Mouse (Mus musculus) brain, embryonic 14.5 days (tissue): Measurements from ENCODE around the gene Mtmr6. TPM values are rescaled to one million over a fixed set of nuclear protein-coding genes. Genes with fewer than 3 reads are reported as not detected.
A peak's percentile ranks its signal among the peaks of the same experiment; 100 is the strongest.

ENCODE experiments used
- DNase-seq: peaks from one replicate; pipeline ENCODE4 v3.0.0-alpha.2; 2011; ENCODE audit warnings: low read depth
- CTCF ChIP-seq: fragments of 200-500 bp; IDR thresholded peaks from 2 replicates; pipeline ENCODE4 v1.5.1; 2012; ENCODE audit warnings: inconsistent platforms, mild to moderate bottlenecking, moderate library complexity, borderline replicate concordance; ENCODE audit not compliant: insufficient read depth, insufficient read length; ENCODE audit errors: extremely low read depth
- POLR2A ChIP-seq: fragments of 200-500 bp; IDR thresholded peaks from 2 replicates; pipeline ENCODE4 v1.6.1; 2012; ENCODE audit warnings: mild to moderate bottlenecking, inconsistent platforms, borderline replicate concordance; ENCODE audit not compliant: poor library complexity, insufficient read depth, insufficient read length, severe bottlenecking; ENCODE audit errors: extremely low read depth
- polyA plus RNA-seq: library from polyadenylated mRNA; depleted of rRNA; stranded (reverse); fragments of >200 nt; gene quantifications from 2 replicates; pipeline ENCODE4 v1.2.3, GENCODE M21; 2012

Mtmr6 gene
- polyA plus RNA-seq, 1 experiment = 43.8 TPM

DNA sequence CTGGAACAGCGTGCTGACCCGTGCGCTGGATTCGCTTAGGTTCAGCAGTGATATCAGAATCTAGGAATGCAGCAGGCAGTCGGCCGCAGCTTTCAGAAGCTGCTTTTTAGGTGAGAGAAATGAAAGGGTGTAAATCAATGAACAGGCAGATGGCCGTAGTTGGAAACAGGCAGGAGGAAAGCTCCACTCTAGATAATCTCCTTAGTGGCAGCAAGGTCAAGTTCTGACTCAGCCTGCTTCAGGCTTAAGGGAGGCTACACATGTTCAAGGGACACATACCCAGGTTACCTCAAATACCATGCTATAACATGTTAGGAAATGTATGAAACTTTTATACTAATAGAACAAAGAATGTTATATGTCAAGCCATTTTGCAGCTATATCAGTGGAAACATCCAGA, 2.7 kb upstream of the Mtmr6 start:
- DNase-seq = no peak
- no peak for TF ChIP-seq POLR2A
- no peak for TF ChIP-seq CTCF

DNA sequence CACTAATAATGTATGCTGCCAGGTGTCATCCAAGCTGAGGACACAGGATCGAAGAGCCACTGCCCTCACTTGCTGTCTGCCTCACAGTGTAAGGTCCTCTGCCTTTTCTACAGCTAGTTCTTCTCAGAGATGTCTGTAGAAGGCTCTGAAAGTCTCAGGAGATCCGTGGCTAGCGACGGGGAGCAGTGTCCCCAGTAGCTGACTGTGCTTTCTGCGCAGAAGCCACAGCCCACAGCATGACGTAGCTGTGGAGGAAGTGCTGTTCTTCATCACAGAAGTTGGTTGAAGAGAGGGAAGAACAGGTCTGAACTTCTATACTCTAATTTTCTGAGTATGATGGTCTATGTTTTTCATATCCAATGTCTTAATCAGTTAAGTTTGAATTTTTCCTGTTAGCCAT, 4.3 kb downstream of the Mtmr6 start:
- no peak for TF ChIP-seq CTCF
- DNase-seq = no peak

DNA sequence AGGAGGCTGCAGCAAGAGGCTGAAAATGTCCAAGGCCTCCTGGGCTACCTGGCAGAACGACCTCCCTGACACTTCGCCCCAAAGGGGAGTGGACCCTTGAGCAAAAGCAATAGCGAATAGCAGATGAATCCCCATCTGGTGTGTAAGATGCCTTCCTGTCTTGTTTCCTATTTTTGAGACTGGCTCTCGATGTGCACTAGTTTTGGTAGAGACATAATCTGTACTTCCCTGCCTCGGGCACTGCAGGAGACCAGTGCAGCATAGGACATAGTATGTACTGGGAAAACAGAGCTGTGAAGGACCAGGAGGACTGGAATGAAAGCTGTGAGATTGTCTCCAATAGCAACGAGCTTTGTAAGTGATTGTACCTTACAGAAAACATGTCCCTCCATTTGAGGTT, 8.3 kb downstream of the Mtmr6 start:
- TF ChIP-seq POLR2A = no peak
- no peak for TF ChIP-seq CTCF
- no peak for DNase-seq

DNA sequence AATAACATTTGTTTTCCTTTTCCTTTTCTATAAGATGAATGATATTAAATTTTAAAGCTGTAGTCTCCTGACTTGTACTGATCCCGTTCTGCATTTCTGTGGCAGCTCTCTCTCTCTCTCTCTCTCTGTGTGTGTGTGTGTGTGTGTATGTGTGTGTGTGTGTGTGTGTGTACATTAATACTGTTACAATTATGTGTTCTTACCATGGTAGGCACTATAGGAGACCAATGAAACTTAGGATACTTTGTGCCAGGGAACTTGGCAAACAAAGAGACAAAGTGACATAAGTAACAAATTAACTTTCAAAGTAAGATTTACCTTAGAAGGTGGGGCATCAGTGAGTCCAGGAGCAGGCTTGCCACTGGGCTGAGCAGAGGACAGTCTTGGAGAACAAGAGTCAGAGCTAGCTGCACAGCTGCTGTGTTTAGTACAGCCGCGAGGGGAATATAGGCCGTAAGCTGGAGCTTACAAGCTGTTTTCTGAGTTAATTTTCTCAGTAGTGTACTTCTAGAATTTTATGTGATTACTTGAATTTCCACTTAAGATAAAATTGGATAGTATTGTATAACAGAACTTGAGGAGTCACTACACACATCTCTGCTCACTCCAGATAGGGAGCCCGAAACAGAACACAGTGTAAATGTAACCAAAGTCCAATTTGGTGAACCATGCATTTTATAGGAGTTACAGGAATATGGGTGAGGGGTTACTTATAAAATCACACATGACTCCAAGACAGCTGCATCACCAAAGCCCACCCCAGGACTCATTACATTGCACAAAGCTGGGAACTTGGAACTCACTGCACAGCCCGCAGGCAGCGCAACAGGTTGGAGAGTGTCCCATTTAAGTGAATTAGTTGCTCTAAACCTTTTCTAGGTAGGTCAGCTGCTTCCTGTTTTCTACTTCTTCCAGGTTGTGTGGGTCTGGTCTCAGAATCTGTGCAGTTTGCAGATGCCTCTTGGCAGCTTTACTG, 10.6 kb downstream of the Mtmr6 start:
- no peak for TF ChIP-seq CTCF
- no peak for DNase-seq

DNA sequence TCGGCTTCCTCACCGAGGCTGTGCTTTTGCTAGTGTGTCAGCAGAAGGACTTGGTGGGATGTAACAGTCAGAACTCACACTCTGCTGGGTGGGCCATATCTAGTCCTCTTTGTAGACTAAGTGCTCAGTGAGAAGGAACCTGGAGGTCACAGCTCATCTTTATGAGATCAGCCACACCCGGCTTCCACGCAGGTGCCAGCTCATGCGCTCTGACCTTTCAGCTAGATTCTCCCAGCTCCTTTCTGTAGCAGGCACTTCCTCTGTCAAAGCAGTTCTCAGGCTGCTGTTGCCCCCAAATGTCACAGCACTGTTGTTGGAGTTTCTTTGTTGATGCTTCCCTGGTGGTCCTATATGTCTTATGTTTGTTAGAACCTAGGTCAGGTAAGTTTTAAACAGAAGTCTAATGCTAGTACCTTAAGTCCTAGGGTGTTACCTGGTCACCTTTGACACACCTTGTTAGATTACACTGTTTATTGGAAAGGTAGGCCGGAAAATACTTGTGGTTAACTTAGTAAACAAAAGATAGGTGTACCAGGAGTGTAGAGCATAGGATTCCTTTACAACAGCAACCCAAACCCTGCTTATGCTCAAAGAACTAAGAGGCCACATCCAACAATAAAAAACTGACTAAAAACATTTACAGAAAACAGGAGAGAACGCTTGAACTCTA, 21.3 kb downstream of the Mtmr6 start:
- DNase-seq = no peak
- TF ChIP-seq CTCF (no peak), POLR2A (no peak)

DNA sequence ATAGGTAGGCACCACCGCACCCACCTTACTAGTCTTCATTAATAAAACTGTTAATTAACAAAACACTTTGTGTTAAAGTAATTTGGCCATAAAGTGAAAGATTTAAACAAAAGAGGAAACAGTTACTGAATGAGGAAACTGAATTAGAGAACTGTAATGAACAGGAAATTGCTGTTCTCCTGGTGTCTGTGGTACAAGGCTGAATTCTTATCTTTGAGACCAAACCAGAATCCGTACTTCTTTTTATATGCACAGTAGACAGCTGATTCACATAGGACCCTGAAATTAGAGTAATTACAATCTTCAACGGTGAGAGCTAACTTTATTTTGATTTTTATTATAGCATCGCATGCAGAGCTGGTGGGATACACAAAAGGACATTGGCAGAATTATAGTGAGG, 25.3 kb downstream of the Mtmr6 start:
- DNase-seq = no peak

DNA sequence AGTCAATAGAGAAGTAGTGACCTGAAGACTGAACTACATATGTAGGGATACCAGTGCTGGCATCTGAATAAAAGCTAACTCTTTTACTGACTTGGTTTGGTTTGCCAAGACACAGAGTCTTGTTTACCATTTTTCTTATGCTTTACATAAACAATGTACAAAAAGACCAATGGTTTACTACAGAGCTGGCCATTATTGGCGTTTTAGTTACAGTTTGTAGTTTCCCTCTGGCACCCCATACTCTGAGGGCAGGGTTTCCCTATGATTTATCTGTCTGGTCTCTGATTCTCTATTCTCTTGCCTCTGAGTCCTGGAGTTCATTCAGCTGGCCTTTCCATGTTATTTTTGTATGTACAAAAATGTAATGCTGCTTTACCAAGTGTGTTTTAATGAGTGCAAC, 30.5 kb downstream of the Mtmr6 start:
- TF ChIP-seq CTCF = no peak
- TF ChIP-seq POLR2A = no peak
- DNase-seq = no peak

More for the DNA sequence above, 25.3 kb downstream of the Mtmr6 start:
- no peak for TF ChIP-seq POLR2A
- TF ChIP-seq CTCF = no peak

DNA sequence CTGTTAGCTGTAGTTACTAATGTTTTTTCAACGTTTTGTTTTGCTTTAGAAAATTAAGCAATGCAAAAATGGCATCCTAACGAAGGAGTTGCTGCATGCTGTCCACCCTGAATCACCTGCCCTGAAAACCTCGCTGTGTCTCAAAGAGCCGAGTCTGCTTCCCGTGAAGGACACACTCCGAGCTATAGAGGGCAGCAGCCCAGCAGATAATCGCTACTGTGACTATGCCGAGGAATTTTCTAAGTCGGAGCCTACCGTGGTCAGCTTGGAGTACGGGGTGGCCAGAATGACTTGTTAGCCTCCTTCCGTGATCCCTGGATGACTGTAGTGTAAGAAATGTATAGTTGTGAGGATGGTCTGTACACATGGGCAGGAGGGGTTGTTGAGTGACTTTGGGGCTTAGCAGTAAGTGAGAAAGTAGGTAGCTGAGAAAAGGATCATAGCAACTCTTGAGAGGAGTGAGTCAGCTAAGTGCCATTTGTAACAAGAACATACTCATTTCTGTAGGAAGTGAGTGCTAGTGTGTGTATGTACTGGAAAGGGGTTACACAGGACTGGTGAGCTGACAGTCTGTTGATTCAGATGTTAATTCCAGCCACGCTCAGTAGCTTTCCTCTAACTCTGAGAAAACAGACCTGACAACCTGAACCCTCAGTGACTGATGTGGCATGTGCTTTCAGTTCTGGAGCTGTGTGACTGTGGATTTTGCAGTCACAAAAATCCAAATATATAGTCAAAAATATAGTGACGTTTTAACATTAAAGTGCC, 35.4 kb downstream of the Mtmr6 start:
- peak; percentile 71 for DNase-seq
- TF ChIP-seq CTCF = peak; percentile 55
- TF ChIP-seq POLR2A = no peak

DNA sequence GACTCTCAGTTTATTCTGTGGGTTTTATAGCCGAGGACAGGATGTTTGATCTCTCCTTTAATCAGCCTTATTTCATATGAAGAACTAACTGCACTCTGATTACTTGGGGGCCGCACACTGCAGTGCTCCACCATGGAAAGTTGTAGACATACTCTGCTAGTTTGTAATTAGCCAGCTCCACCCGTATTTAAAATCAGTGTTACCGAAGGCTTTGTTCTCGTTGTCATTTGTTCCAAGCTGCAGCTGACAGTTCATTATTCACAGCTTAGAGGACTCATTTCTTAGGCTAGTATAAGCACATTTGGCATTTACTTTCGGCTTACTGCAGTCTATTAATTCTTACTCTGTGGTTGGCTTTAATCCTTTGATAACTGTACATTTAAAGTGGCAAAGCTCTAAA, 36.0 kb downstream of the Mtmr6 start:
- peak; percentile 89 for DNase-seq

DNA sequence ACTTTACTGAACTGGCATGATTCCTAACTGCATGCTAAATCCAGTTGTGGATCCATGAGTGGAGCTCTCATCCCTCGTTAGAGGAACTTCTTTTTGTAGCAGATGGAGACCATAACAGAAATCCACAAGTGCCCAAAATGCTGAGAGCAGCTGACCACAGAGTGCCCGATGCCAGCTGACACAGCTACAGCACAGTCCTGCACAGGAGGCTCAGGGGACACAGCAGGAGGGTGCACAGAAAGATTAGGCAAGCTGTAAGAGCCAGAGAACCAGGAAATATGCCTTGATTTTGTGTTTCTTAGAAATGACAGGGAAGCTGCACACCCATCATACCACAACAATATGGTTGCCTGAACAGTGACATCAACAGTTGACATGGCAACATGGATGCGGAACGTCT, 37.4 kb downstream of the Mtmr6 start:
- TF ChIP-seq CTCF = no peak
- TF ChIP-seq POLR2A = no peak
- peak; percentile 47 for DNase-seq

More for the DNA sequence above, 36.0 kb downstream of the Mtmr6 start:
- TF ChIP-seq POLR2A = no peak
- no peak for TF ChIP-seq CTCF
